Mouse (Mus musculus) forebrain, embryonic 15.5 days (tissue): ENCODE data around the gene Tradd. TPM values are rescaled to one million over a fixed set of nuclear protein-coding genes. Genes with fewer than 3 reads are reported as not detected.

ENCODE experiments used
- ATAC-seq: fragments of 200-750 bp; cut with Nextera tagmentation; replicated peaks from 2 replicates; pipeline ENCODE4 v1.8.0; 2017; ENCODE audit warnings: mild to moderate bottlenecking, moderate TSS enrichment, moderate library complexity
- H3K27ac ChIP-seq: fragments of 300-500 bp; sonication (generic); replicated peaks from 2 replicates; pipeline ENCODE4 v1.5.1; 2015; ENCODE audit warnings: mild to moderate bottlenecking, inconsistent platforms
- H3K27me3 ChIP-seq: fragments of 300-500 bp; sonication (generic); 2 replicates; pipeline ENCODE4 v1.6.1; 2015; ENCODE audit warnings: inconsistent platforms
- H3K36me3 ChIP-seq: fragments of 300-500 bp; sonication (generic); 2 replicates; pipeline ENCODE4 v1.6.1; 2015; ENCODE audit warnings: mild to moderate bottlenecking, inconsistent platforms
- H3K4me1 ChIP-seq: fragments of 300-500 bp; sonication (generic); 2 replicates; pipeline ENCODE4 v1.6.1; 2015; ENCODE audit warnings: inconsistent platforms
- H3K4me2 ChIP-seq: fragments of 300-500 bp; sonication (generic); replicated peaks from 2 replicates; pipeline ENCODE4 v1.6.1; 2015; ENCODE audit warnings: mild to moderate bottlenecking, inconsistent platforms
- H3K4me3 ChIP-seq: fragments of 300-500 bp; sonication (generic); 2 replicates; pipeline ENCODE4 v1.5.1; 2015; ENCODE audit warnings: mild to moderate bottlenecking, inconsistent platforms
- H3K9ac ChIP-seq: fragments of 300-500 bp; sonication (generic); replicated peaks from 2 replicates; pipeline ENCODE4 v1.6.1; 2015; ENCODE audit warnings: mild to moderate bottlenecking, inconsistent platforms
- H3K9me3 ChIP-seq: fragments of 300-500 bp; sonication (generic); 2 replicates; pipeline ENCODE4 v1.6.1; 2016; ENCODE audit warnings: inconsistent platforms
- WGBS: fragments of 180-500 bp; shearing (Covaris S2); methylation state at CpG from one replicate; pipeline ENCODE4 v1.1.7; 2015; ENCODE audit warnings: mixed read lengths; 5-methylcytosine and 5-hydroxymethylcytosine counted together
- polyA plus RNA-seq: library from polyadenylated mRNA; unstranded; fragments of >200 nt; fragmentation: Nextera tagmentation; extraction: Ambion mirVana; gene quantifications from 2 replicates; pipeline ENCODE4 v1.2.1, GENCODE M21; 2015

Gene Tradd
- polyA plus RNA-seq, 1 experiment from 2014 or later = 23.7 TPM

DNA sequence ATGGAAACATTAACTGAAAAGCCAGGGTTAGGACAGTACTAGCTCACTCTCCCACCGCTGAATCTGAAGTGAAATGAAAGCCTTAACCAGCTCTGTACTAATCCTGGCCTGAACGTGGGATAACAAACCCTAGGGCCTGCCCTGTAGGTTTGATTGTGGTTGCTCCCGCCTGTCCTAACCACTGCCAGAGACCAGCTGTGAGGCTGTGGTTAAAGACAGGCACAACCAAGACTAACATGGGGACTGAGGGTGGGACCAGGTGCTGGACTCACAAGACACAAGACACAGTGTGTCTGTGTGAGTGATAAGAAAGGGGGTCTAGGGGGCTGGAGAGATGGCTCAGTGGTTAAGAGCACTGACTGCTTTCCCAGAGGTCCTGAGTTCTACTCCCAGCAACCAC, 16.2 kb upstream of the Tradd start:
- Histone ChIP-seq H3K4me1 (peaks cover 26% of the 10 kb centered on the region), H3K27ac (no peak overlapping the region), H3K4me2 (no peak overlapping the region), H3K36me3 (peaks cover 38% of the 10 kb centered on the region), H3K9ac (no peak overlapping the region), H3K9me3 (no peaks in the 10 kb centered on the region), H3K4me3 (no peak overlapping the region), H3K27me3 (peaks cover 31% of the 10 kb centered on the region)
- 68% methylated on average over 3 of the region's 3 CpGs for WGBS
- no peak for ATAC-seq

DNA sequence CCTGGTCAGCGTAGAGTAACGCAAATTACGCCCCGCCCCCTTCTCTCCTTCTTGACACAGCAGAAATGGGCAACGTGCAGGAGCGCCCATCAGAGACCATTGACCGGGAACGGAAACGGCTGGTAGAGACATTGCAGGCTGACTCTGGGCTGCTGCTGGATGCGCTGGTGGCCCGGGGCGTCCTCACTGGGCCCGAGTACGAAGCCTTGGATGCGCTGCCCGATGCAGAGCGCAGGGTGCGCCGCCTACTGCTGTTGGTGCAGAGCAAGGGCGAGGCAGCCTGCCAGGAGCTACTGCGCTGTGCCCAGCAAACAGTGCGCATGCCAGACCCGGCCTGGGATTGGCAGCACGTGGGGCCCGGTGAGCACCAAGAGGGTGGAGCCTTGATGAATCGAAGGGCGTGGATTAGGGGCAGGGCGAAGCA, 14.5 kb upstream of the Tradd start:
- ATAC-seq = peak; percentile 69
- H3K4me2 ChIP-seq = peak overlapping the region; percentile 49
- no peaks in the 10 kb centered on the region for H3K9me3 ChIP-seq
- peaks cover 28% of the 10 kb centered on the region for H3K36me3 ChIP-seq
- H3K27ac ChIP-seq = no peak overlapping the region
- H3K4me1 ChIP-seq = peaks cover 24% of the 10 kb centered on the region
- WGBS = under 1% methylated on average over 28 of the region's 28 CpGs
- peaks cover 46% of the 10 kb centered on the region for H3K27me3 ChIP-seq
- peak overlapping the region; percentile 27 for H3K4me3 ChIP-seq
- peak overlapping the region; percentile 26; the same call in 1 of the 2 replicates for H3K9ac ChIP-seq

- 1% methylated on average over 30 of the region's 30 CpGs for WGBS
- Histone ChIP-seq H3K4me1 (peaks cover 24% of the 10 kb centered on the region), H3K4me2 (peak overlapping the region; percentile 67), H3K9ac (peak overlapping the region; percentile 46), H3K27ac (no peak overlapping the region), H3K27me3 (peaks cover 67% of the 10 kb centered on the region), H3K4me3 (peak overlapping the region; percentile 42), H3K9me3 (no peaks in the 10 kb centered on the region), H3K36me3 (peaks cover 11% of the 10 kb centered on the region)
- peak; percentile 53 for ATAC-seq
Observed at GRCm38 (mm10) chr8:105276292-105277120, 12.1 kb upstream of the Tradd start.

DNA sequence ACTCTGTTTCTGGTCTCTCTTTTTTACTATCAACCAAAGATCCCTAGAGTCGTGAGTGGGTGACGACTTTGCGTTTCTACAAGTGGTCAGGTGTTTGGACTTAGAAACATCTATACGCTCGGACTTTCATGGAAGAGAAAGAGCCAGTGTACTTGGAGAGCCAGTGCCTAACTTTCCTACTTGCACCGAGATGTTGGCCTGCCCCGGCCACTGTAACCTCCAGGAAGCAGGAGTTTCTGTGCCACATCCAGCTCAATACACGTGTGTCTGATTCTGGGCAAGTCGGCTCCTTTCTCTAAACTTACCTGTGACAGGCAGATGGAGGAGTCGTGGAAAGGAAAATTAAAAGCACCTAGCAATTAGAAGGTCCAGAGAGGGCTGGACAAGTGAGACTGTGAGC, 11.4 kb upstream of the Tradd start, which contains the start of gene Nol3:
TSS of gene Nol3 (plus strand) at position 301 of the 400 bp plus-strand sequence.
- peak within 1 kb of the TSS; percentile 42 for H3K4me3 ChIP-seq
- H3K4me2 ChIP-seq = peak within 1 kb of the TSS; percentile 67
- peaks cover 26% of the 10 kb centered on the region for H3K4me1 ChIP-seq
- H3K27me3 ChIP-seq = peaks cover 73% of the 10 kb centered on the region
- WGBS = 2% methylated on average over 10 of the region's 10 CpGs
- H3K9me3 ChIP-seq = no peaks in the 10 kb centered on the region
- no peak for ATAC-seq
- 0 out of 2 replicates have a peak, but pooled peaks cover 8% of the 10 kb centered on the region for H3K36me3 ChIP-seq
- H3K27ac ChIP-seq = no peak within 1 kb of the TSS
- H3K9ac ChIP-seq = peak within 1 kb of the TSS; percentile 46

- Histone ChIP-seq H3K9ac (no peak overlapping the region), H3K4me2 (peak overlapping the region; percentile 67; the same call in 1 of the 2 replicates), H3K36me3 (0 out of 2 replicates have a peak, but pooled peaks cover 4% of the 10 kb centered on the region), H3K27ac (no peak overlapping the region), H3K4me3 (no peak overlapping the region), H3K27me3 (peaks cover 78% of the 10 kb centered on the region), H3K4me1 (peaks cover 30% of the 10 kb centered on the region), H3K9me3 (no peaks in the 10 kb centered on the region)
- WGBS = 7% methylated on average over 11 of the region's 11 CpGs
- ATAC-seq = no peak
Observed at GRCm38 (mm10) chr8:105275387-105275786, 11.0 kb upstream of the Tradd start.

DNA sequence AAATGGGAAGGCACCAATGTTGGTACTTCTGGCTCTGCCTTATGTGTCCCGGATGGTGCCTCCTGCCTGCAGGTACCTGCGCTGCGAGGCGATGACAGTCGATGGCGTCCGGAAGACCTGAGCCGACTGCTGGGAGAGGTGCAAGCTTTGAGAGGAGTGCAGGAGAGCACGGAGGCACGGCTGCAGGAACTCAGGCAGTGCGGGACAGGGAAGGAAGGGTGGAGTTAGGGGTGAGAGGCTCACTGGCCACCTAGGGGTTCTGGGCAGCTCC, 6.4 kb upstream of the Tradd start:
- peak overlapping the region; percentile 19 for H3K4me2 ChIP-seq
- no peak overlapping the region for H3K9ac ChIP-seq
- H3K27ac ChIP-seq = no peak overlapping the region
- peaks cover 4% of the 10 kb centered on the region; the same call in 1 of the 2 replicates for H3K9me3 ChIP-seq
- WGBS = 2% methylated on average over 11 of the region's 11 CpGs
- H3K36me3 ChIP-seq = no peaks in the 10 kb centered on the region
- H3K27me3 ChIP-seq = peaks cover 94% of the 10 kb centered on the region
- ATAC-seq = no peak
- H3K4me3 ChIP-seq = peak overlapping the region; percentile 53
- H3K4me1 ChIP-seq = peaks cover 38% of the 10 kb centered on the region

- H3K4me2 ChIP-seq = peak overlapping the region; percentile 82
- H3K4me1 ChIP-seq = peaks cover 33% of the 10 kb centered on the region
- no peak overlapping the region for H3K27ac ChIP-seq
- peak overlapping the region; percentile 53 for H3K4me3 ChIP-seq
- ATAC-seq = no peak
- WGBS = 2% methylated on average over 39 of the region's 39 CpGs
- H3K27me3 ChIP-seq = peaks cover 94% of the 10 kb centered on the region
- peaks cover 4% of the 10 kb centered on the region; the same call in 1 of the 2 replicates for H3K9me3 ChIP-seq
- no peak overlapping the region; the same call in 1 of the 2 replicates for H3K9ac ChIP-seq
- no peaks in the 10 kb centered on the region for H3K36me3 ChIP-seq
Observed at GRCm38 (mm10) chr8:105270101-105270915, 5.9 kb upstream of the Tradd start.

- Histone ChIP-seq H3K9ac (peak within 1 kb of the TSS; percentile 45), H3K9me3 (peaks cover 4% of the 10 kb centered on the region; the same call in 1 of the 2 replicates), H3K27ac (peak within 1 kb of the TSS; percentile 11; the same call in 1 of the 2 replicates), H3K27me3 (peaks cover 94% of the 10 kb centered on the region), H3K4me1 (peaks cover 36% of the 10 kb centered on the region), H3K4me3 (peak within 1 kb of the TSS; percentile 53), H3K36me3 (no peaks in the 10 kb centered on the region), H3K4me2 (peak within 1 kb of the TSS; percentile 82)
- WGBS = under 1% methylated on average over 42 of the region's 42 CpGs
- ATAC-seq = no peak
Observed at GRCm38 (mm10) chr8:105269461-105269947, 5.1 kb upstream of the Tradd start, which contains the start of gene Hsf4. TSS of gene Hsf4 (plus strand) at chr8:105269801.

DNA sequence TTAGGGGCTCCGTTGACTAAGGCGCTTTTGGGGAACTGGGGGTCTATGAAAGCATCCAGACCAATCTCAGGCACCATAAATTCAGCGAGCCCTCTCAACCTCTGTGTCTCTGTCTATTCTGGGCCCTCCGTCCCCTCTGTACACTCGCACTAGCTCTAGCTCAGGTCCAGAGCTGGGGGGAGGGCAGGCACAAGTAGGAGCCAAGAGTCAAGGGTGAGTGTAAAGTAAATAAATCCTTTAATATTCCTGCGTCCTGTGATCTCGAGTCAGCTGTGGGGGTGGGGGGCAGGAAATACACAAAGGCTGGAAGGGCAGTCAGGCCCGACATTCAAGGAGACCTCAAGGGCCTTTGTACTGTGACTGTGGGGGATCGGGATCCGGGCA, 4.7 kb upstream of the Tradd start:
- no peaks in the 10 kb centered on the region for H3K36me3 ChIP-seq
- peak; percentile 32 for ATAC-seq
- no peak overlapping the region for H3K27ac ChIP-seq
- peaks cover 94% of the 10 kb centered on the region for H3K27me3 ChIP-seq
- peaks cover 4% of the 10 kb centered on the region; the same call in 1 of the 2 replicates for H3K9me3 ChIP-seq
- peaks cover 39% of the 10 kb centered on the region for H3K4me1 ChIP-seq
- H3K4me3 ChIP-seq = peak overlapping the region; percentile 53
- H3K4me2 ChIP-seq = peak overlapping the region; percentile 82
- peak overlapping the region; percentile 45 for H3K9ac ChIP-seq
- WGBS = under 1% methylated on average over 10 of the region's 10 CpGs

DNA sequence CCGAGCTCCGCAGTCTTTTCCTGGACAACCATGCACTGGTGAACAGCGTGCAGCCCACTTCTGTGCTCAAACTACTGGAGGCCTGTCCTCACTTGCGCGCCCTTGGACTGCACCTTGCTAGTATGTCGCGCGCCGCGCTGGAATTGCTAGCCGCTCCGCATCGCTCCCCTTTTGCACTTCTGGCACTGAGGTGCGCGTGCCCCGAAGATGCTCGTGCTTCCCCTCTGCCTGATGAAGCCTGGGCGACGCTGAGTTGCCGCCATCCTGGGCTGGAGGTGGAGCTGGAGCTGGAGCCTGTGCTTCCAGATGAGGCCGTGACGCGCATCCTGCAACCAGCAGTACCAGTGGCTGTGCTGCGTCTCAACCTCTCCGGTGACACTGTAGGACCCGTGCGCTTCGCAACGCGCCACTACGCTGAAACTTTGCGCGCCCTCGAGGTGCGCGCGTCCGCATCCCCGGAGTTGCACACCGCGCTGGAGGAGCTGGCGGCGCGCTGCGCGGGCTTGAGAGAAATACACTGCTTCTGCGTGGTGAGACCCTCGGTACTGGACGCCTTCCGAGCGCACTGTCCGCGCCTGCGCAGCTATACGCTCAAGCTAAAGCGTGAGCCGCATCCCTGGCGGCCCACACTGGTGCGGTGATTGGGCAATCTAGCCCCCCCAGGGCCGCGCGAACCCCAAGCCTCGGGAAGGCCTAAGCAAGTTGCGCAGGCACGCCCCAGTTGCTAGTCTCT, 4.1 kb upstream of the Tradd start:
- Histone ChIP-seq H3K27ac (peak overlapping the region; percentile 11; the same call in 1 of the 2 replicates), H3K9ac (peak overlapping the region; percentile 45), H3K36me3 (no peaks in the 10 kb centered on the region), H3K4me1 (peaks cover 43% of the 10 kb centered on the region), H3K4me2 (peak overlapping the region; percentile 82), H3K4me3 (peak overlapping the region; percentile 53), H3K9me3 (peaks cover 4% of the 10 kb centered on the region; the same call in 1 of the 2 replicates), H3K27me3 (peaks cover 95% of the 10 kb centered on the region)
- WGBS = under 1% methylated on average over 65 of the region's 65 CpGs
- peak; percentile 88 for ATAC-seq

DNA sequence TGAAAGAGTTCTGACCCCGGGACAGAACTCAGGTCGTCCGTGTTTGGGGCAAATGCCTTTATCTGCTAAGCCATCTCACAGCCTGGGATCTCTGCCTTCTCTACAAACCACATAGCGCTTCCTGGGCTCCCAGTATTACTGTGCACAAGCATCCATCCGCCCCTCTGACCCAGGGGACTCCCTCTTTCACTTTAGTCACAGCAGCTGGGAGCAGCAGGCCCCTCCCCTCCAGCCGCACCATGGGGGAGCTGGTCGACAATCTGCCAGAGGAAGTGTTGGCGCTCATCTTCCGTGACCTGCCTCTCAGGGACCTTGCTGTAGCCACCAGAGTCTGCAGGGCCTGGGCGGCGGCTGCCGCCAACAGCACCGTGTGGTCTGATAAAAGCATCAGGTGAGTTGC, 2.4 kb upstream of the Tradd start:
- Histone ChIP-seq H3K4me2 (no peak overlapping the region), H3K36me3 (no peaks in the 10 kb centered on the region), H3K9ac (no peak overlapping the region), H3K4me1 (peaks cover 43% of the 10 kb centered on the region), H3K27me3 (peaks cover 90% of the 10 kb centered on the region), H3K9me3 (peaks cover 4% of the 10 kb centered on the region; the same call in 1 of the 2 replicates), H3K4me3 (no peak overlapping the region), H3K27ac (no peak overlapping the region)
- no peak for ATAC-seq
- WGBS = 9% methylated on average over 13 of the region's 13 CpGs
